Mouse (Mus musculus): ENCODE data around the gene Rapgef2. TPM values are rescaled to one million over a fixed set of nuclear protein-coding genes. Genes with fewer than 3 reads are reported as not detected.
"Not testable (repeated sequence)": the region's sequence is repeated elsewhere in the genome, so short reads cannot be mapped to it uniquely, and the experiment has no call there.

Rapgef2 gene
- total RNA-seq, 2 experiments from 2014 or later, result 2.1 to 4.2 TPM

GRCm38 (mm10) chr3:79178708-79179107 is 107.6 kb downstream of the Rapgef2 start:
- ATAC-seq (replicated peaks; ENCODE audit: low FRiP score, poor library complexity, severe bottlenecking), result no peak

- no peak for ATAC-seq (replicated peaks; ENCODE audit: low FRiP score, poor library complexity, severe bottlenecking)
These were observed 108.2 kb downstream of the Rapgef2 start for GRCm38 (mm10) chr3:79178070-79178469.

DNA sequence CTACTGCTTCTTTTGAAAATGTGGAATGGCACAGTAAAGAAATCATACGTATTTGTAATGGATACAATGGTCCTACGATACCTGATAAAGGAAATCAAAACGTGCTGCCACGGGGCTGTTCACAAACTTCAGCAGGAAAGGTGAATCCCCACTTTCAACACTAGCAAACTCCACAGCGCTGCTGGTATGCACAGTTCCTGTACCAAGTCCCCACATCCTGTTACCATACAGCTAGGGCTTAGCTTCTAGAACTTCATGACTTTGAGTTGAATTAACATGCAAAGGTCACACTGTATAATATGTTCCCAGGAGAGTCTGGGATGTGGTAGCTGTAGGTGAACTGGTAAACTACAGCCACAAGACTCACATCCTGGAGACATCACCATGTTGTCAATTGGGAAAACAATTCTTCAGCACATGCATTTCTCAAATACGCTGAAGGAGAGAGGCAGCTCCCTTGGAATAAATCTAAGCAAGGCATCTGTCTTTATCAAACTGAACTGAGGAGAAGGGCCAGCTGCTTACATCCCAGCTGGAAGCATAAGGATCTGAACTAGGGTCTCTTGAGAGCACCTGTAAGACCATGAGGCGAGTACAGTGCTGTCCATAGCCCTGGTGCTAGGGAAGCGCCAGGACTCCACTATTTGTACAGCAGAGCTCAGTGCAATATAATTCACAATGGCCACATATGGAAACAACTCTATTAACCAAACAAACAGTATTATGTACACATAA is 109.0 kb downstream of the Rapgef2 start:
- ATAC-seq (replicated peaks; ENCODE audit: low FRiP score, poor library complexity, severe bottlenecking), result no peak

- no peak for ATAC-seq (replicated peaks; ENCODE audit: low FRiP score, poor library complexity, severe bottlenecking)
These were observed 112.1 kb downstream of the Rapgef2 start for GRCm38 (mm10) chr3:79174168-79174567.

- ATAC-seq (replicated peaks; ENCODE audit: low FRiP score, poor library complexity, severe bottlenecking), result no peak
These were observed 113.0 kb downstream of the Rapgef2 start for GRCm38 (mm10) chr3:79173291-79173690.

DNA sequence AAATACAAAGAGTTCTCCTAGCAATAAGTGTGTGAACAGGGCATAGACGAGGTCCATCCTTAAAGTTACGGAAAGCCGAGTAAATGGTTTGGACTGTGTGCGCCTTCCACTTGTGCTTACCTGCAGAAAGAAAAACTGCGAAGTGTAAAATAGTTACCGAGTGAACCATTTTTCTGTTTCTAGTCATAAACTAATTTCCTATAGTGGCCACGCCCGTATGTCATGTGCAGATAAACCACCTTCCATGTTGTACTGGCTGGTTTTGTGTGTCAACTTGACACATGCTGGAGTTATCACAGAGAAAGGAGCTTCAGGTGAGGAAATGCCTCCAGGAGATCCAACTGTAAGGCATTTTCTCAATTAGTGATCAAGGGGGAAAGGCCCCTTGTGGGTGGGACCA is 115.2 kb downstream of the Rapgef2 start:
- not testable (repeated sequence) for ATAC-seq (replicated peaks; ENCODE audit: low FRiP score, poor library complexity, severe bottlenecking)

GRCm38 (mm10) chr3:79168168-79168827 is 118.0 kb downstream of the Rapgef2 start:
- ATAC-seq (replicated peaks; ENCODE audit: low FRiP score, poor library complexity, severe bottlenecking), result no peak

DNA sequence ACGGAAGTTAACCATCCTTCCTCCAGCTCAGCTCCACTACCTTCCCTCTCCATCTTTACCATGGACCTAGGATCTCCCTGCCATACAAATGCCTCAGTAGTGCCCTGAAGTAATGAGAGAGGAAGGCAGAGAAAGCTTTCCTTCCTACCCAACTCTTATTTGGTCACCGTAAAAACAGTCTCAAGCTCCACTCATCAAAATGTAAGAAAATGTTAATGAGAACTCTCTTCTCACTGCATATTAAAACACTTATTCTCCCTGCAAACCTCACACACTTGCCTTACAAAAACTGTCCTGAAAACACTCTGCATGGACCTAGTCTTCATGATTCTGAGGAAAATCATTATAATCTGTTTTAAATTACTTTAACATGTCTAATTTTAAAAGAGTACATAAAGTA is 118.7 kb downstream of the Rapgef2 start:
- ATAC-seq (replicated peaks; ENCODE audit: low FRiP score, poor library complexity, severe bottlenecking), result no peak

- ATAC-seq (replicated peaks; ENCODE audit: low FRiP score, poor library complexity, severe bottlenecking), result no peak
These were observed 124.4 kb downstream of the Rapgef2 start for GRCm38 (mm10) chr3:79161834-79162401.

GRCm38 (mm10) chr3:79161093-79161723 is 125.1 kb downstream of the Rapgef2 start:
- ATAC-seq (replicated peaks; ENCODE audit: low FRiP score, poor library complexity, severe bottlenecking), result no peak

DNA sequence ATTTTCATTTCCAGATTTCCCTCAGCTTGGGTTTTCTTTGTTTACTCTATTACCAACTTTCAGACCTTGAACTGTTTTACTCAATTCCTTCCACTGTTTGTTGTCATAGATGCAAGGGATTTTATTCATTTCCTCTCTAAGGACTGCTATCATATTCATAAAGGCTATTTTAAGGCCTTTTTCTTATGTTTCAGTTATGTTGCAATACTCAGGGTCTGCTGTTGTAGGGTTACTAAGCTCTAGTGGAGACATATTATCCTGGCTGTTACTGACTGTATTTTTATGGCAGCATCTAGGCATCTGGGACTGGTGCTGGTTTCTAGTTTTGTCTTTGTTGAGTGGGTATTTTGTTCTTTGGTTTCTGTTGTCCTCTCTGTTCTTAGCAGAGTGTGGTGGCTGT is 128.1 kb downstream of the Rapgef2 start:
- ATAC-seq (replicated peaks; ENCODE audit: low FRiP score, poor library complexity, severe bottlenecking), result no peak

DNA sequence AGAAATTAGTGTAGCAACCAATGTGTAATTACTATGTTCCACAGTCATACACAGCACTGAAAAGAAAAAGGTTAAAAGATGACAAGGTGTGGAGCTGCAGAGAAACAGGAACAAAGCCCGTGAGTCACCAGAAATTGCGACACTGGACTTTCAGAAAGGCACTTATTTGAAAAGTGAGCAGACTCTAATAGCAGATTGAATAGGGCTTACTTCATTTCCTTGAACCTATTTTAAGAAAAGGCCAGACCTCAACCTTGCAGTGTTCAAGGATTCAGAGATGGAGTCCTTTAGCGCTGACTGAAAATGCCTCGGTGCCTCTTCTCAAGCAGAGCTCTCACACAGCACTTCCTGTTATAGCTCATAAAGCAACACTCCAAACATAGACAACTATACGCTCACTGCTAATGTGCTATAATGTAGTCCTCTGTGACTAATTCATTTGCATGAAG is 133.3 kb downstream of the Rapgef2 start:
- no peak for ATAC-seq (replicated peaks; ENCODE audit: low FRiP score, poor library complexity, severe bottlenecking)

DNA sequence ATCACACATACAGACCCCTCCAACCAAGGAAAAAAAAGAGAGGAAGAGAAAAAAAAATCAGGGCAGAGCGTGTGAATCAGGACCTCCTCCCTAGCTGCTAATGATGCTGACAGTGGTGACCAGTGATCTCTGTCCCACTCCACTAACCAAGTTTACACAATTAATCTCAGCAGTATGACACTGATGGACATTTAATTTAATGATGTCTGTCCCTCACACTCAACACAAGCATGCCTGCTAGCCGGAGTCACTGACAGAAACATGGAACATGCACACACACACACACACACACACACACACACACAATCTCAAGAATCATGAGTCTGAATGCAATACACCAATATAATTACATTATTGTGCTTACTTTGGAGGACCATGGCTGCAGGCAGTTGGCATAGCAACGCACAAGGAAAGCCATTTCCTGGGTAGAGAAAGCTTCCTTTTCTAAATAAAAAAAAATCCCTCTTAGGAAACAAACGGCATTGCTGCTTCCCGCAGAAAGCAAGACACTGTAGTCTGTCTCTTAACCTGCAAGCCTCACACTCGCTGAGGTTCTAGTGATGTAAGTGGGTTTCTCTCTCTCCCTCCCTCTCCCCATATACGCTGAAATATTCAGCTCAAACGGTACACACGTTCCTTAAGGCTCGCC is 140.8 kb downstream of the Rapgef2 start:
- no peak for ATAC-seq (replicated peaks; ENCODE audit: low FRiP score, poor library complexity, severe bottlenecking)

DNA sequence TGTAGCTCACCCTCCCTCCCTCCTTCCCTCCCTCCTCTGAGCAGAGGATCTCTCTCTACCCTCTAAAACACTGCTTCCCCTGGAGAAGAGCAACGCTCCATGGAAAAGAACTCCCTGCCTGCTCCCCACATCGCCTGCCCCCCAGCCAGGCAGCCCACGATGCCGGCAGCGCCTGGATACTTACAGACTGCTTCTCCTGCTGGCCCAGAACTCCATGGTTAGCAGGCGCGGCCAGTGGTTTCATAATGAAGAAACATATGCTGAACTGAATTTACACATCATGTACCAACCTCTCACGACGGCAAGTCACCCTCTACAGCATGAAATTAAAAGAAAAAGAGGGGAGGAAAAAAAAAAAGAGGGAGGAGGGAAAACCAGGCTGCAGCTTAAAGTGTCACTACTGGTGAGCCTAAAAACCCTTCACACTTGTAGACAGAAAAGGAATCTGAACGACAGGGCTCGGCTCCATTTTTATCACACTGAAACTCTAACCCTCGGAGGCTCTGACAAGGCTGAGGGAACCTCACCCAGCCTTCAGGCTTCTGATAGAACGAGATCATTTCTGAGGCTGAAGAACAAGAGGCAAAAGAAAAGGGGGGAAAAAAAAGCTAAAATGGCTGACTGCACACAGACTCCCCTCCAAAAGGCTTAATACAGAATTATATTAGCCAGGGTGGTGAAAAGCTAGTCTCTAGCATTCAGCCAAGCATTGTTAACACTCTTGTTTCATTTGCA is 141.5 kb downstream of the Rapgef2 start:
- ATAC-seq (replicated peaks; ENCODE audit: low FRiP score, poor library complexity, severe bottlenecking), result no peak

- no peak for ATAC-seq (replicated peaks; ENCODE audit: low FRiP score, poor library complexity, severe bottlenecking)
These were observed 142.2 kb downstream of the Rapgef2 start for GRCm38 (mm10) chr3:79144085-79144484.

DNA sequence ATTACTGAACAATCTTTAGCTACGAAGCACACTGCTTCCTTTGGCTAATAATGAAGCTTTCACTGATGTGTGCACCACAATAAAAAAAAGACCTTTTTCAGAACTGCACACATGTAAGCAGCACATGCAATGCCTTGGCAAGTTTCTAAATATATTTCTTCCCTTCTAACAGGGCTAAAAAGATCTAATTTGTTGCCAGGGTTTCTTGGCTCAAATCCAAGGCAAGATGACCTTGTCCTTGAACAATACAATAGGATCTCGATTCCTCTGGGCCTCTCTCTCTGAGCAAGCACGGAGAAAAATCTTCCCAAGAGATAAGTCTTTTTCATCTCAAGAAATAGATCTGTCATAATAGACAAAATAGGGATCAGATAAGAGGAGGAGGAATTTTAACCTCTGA is 147.1 kb downstream of the Rapgef2 start:
- no peak for ATAC-seq (replicated peaks; ENCODE audit: low FRiP score, poor library complexity, severe bottlenecking)

GRCm38 (mm10) chr3:79138601-79139000 is 147.7 kb downstream of the Rapgef2 start:
- no peak for ATAC-seq (replicated peaks; ENCODE audit: low FRiP score, poor library complexity, severe bottlenecking)

DNA sequence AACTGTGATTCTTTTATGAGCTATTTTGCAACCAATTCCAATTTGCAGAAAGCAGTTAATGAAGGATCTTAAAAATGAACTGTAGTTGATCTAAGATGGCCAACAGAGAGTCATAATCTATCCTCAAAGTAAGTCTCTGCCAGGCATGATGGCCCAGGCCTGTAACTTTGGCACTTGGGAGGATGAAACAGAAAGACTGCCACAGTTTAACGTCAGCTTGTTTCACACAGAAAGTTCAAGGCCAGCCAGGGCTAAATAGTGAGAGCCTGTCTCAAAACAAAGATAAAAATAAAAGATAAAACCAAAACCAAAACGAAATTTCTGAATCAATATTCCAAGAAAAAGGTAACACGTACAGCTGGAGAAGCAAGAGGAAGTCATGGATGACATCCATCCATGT is 155.3 kb downstream of the Rapgef2 start:
- no peak for ATAC-seq (replicated peaks; ENCODE audit: low FRiP score, poor library complexity, severe bottlenecking)

- ATAC-seq (replicated peaks; ENCODE audit: low FRiP score, poor library complexity, severe bottlenecking), result no peak
These were observed 157.2 kb downstream of the Rapgef2 start for GRCm38 (mm10) chr3:79129044-79129600.
